ENCODE assay signal across 10 mouse cellular contexts in the genomic region with DNA sequence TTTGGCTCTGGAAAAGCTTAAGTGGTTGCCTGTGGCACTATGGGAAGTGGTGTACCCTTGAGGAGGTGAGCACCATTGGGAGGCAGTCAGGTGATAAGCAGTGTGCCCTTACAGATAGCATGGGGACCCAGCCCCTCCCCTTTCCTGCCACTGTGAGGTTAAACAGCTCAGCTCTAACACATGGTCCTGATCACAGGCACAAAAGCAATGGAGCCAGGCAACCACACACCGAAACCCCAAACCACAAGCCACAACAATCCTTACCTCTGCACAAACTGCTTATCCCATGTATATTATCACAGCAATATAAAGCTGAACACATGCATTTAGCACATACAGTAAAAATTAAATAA.
DNase-seq lines count a peak whose midpoint lies in the region; ATAC-seq and TF ChIP-seq lines count a peak whose summit lies in the region.
"Had no signal": no experiment of that assay in that cellular context is flagged by ENCODE, and none has a peak within 500 bp of the region (broad histone marks: within the 10 kb centered on the region; RNA-seq: fewer than 3 reads in every experiment).

No protein-coding gene starts in this region.

- no peak overlapping the region for H3K9ac ChIP-seq in limb, embryonic 11.5 days (ENCODE audit: low read length)
- H3K9ac ChIP-seq in intestine, postnatal 0 days (ENCODE audit: low read depth, low read length) = no peak overlapping the region
- no peak overlapping the region for H3K9ac ChIP-seq in stomach, embryonic 16.5 days (ENCODE audit: low read length)

- peak; percentile 44 for DNase-seq in limb, embryonic 11.5 days (ENCODE audit: low spot score)
- DNase-seq in limb, embryonic 10.5 days (ENCODE audit: low spot score) = no peak
- no peak for DNase-seq in adrenal gland, adult 18-20 months (ENCODE audit: low spot score in 2 of 2)
- no peak for DNase-seq in retina, embryonic 14.5 days (ENCODE audit: low spot score)
- DNase-seq in cerebellum, adult 11 months = no peak
- DNase-seq: adrenal gland, postnatal 25 days; heart, postnatal 4 days had no signal

- 0 out of 2 replicates have a peak, but pooled peaks have one; percentile 57 for ATAC-seq in limb, embryonic 11.5 days (ENCODE audit: insufficient number of reproducible peaks, low FRiP score, low TSS enrichment, low read depth)
- peak; percentile 26 for ATAC-seq in activated CD4-positive, CD25-positive, alpha-beta regulatory T cell, adult 4 months
- 0 out of 2 replicates have a peak, but pooled peaks have one; percentile 38 for ATAC-seq in intestine, postnatal 0 days
- peak; percentile 92 for ATAC-seq in stomach, embryonic 16.5 days (ENCODE audit: insufficient read depth, low FRiP score)

- H3K27ac ChIP-seq in limb, embryonic 11.5 days (replicated peaks; ENCODE audit: low read depth, low read length) = no peak overlapping the region
- H3K27ac ChIP-seq in limb, embryonic 10.5 days = no peak overlapping the region
- no peak overlapping the region for H3K27ac ChIP-seq in intestine, postnatal 0 days (ENCODE audit: low read depth, low read length)
- no peak overlapping the region for H3K27ac ChIP-seq in stomach, embryonic 16.5 days (ENCODE audit: low read length)

- no peaks in the 10 kb centered on the region for H3K9me3 ChIP-seq in limb, embryonic 11.5 days (ENCODE audit: control insufficient read depth, low read length)
- no peaks in the 10 kb centered on the region for H3K9me3 ChIP-seq in limb, embryonic 10.5 days (replicated peaks)
- no peaks in the 10 kb centered on the region for H3K9me3 ChIP-seq in intestine, postnatal 0 days (ENCODE audit: control insufficient read depth)
- no peaks in the 10 kb centered on the region for H3K9me3 ChIP-seq in stomach, embryonic 16.5 days (replicated peaks; ENCODE audit: control insufficient read depth, low read length)

- H3K27me3 ChIP-seq in limb, embryonic 11.5 days (ENCODE audit: control insufficient read depth, insufficient read depth, low read length) = no peaks in the 10 kb centered on the region
- peaks cover 17% of the 10 kb centered on the region; the same call in 1 of the 2 replicates for H3K27me3 ChIP-seq in limb, embryonic 10.5 days (ENCODE audit: low read depth, poor library complexity, severe bottlenecking)
- H3K27me3 ChIP-seq in intestine, postnatal 0 days (replicated peaks; ENCODE audit: control insufficient read depth, insufficient read depth, low read length) = no peaks in the 10 kb centered on the region
- H3K27me3 ChIP-seq in stomach, embryonic 16.5 days (ENCODE audit: control insufficient read depth, insufficient read depth, low read length) = no peaks in the 10 kb centered on the region

- no peak overlapping the region for H3K4me3 ChIP-seq in limb, embryonic 11.5 days (ENCODE audit: low read depth, low read length)
- no peak overlapping the region for H3K4me3 ChIP-seq in limb, embryonic 10.5 days
- H3K4me3 ChIP-seq in intestine, postnatal 0 days (ENCODE audit: low read depth, low read length) = no peak overlapping the region
- H3K4me3 ChIP-seq in stomach, embryonic 16.5 days (replicated peaks; ENCODE audit: low read length) = no peak overlapping the region

- no peak for TF ChIP-seq CTCF in intestine, postnatal 0 days (IDR thresholded peaks at IDR 0.05; ENCODE audit: low read depth)

- no peaks in the 10 kb centered on the region for H3K36me3 ChIP-seq in limb, embryonic 11.5 days (ENCODE audit: control insufficient read depth, insufficient read depth, low read length)
- no peaks in the 10 kb centered on the region for H3K36me3 ChIP-seq in limb, embryonic 10.5 days
- peaks cover 14% of the 10 kb centered on the region for H3K36me3 ChIP-seq in intestine, postnatal 0 days (ENCODE audit: control insufficient read depth, insufficient read depth)
- no peaks in the 10 kb centered on the region for H3K36me3 ChIP-seq in stomach, embryonic 16.5 days (ENCODE audit: control insufficient read depth, insufficient read depth, low read length)

- H3K4me2 ChIP-seq in limb, embryonic 11.5 days (ENCODE audit: low read depth, severe bottlenecking) = no peak overlapping the region
- H3K4me2 ChIP-seq in intestine, postnatal 0 days (replicated peaks; ENCODE audit: low read depth) = no peak overlapping the region
- no peak overlapping the region for H3K4me2 ChIP-seq in stomach, embryonic 16.5 days (ENCODE audit: low read depth, low read length)

- H3K4me1 ChIP-seq in limb, embryonic 11.5 days (ENCODE audit: control insufficient read depth, insufficient read depth, low read length) = no peaks in the 10 kb centered on the region
- H3K4me1 ChIP-seq in limb, embryonic 10.5 days = peaks cover 16% of the 10 kb centered on the region
- H3K4me1 ChIP-seq in intestine, postnatal 0 days (replicated peaks; ENCODE audit: control insufficient read depth, insufficient read depth, low read length) = no peaks in the 10 kb centered on the region; the same call in 1 of the 2 replicates
- peaks cover 8% of the 10 kb centered on the region; the same call in 1 of the 2 replicates for H3K4me1 ChIP-seq in stomach, embryonic 16.5 days (ENCODE audit: control insufficient read depth, insufficient read depth, low read length)

- WGBS in limb, embryonic 11.5 days = 30% methylated on average over 1 of the region's 1 CpGs
- 52% methylated on average over 1 of the region's 1 CpGs for WGBS in limb, embryonic 10.5 days
- WGBS in intestine, postnatal 0 days = 60% methylated on average over 1 of the region's 1 CpGs
- 63% methylated on average over 1 of the region's 1 CpGs for WGBS in stomach, embryonic 16.5 days

Comparison
In these comparisons a context has a peak if more than half of its experiments do, and no peak if none do; other contexts are left out.
1. ATAC-seq: peak in every context shown above with its lines; median percentile 92 in stomach, embryonic 16.5 days; 57 in limb, embryonic 11.5 days; 38 in intestine, postnatal 0 days; 26 in activated CD4-positive, CD25-positive, alpha-beta regulatory T cell, adult 4 months.